Mouse (Mus musculus) intestine, postnatal 0 days (tissue): ENCODE results near the gene Sost. TPM values are rescaled to one million over a fixed set of nuclear protein-coding genes. Genes with fewer than 3 reads are reported as not detected.

Experiments
- ATAC-seq: fragments of 200-750 bp; cut with Nextera tagmentation; 2 replicates; pipeline ENCODE4 v1.8.0; 2017; ENCODE audit warnings: mild to moderate bottlenecking, moderate TSS enrichment, moderate library complexity
- H3K27ac ChIP-seq: fragments of 300-500 bp; sonication (generic); 2 replicates; pipeline ENCODE4 v1.5.1; 2014; ENCODE audit warnings: mild to moderate bottlenecking, low read depth, low read length, moderate library complexity
- H3K27me3 ChIP-seq: fragments of 300-500 bp; sonication (generic); replicated peaks from 2 replicates; pipeline ENCODE4 v1.6.1; 2014; ENCODE audit warnings: low read length, mixed read lengths; ENCODE audit not compliant: control insufficient read depth, insufficient read depth
- H3K36me3 ChIP-seq: fragments of 300-500 bp; sonication (generic); 2 replicates; pipeline ENCODE4 v1.6.1; 2014; ENCODE audit warnings: mild to moderate bottlenecking, moderate library complexity; ENCODE audit not compliant: control insufficient read depth, insufficient read depth
- H3K4me1 ChIP-seq: fragments of 300-500 bp; sonication (generic); replicated peaks from 2 replicates; pipeline ENCODE4 v1.6.1; 2014; ENCODE audit warnings: antibody characterized with exemption, low read length, mixed read lengths; ENCODE audit not compliant: control insufficient read depth, insufficient read depth
- H3K4me2 ChIP-seq: fragments of 300-500 bp; sonication (generic); replicated peaks from 2 replicates; pipeline ENCODE4 v1.6.1; 2014; ENCODE audit warnings: low read depth, mild to moderate bottlenecking, moderate library complexity
- H3K4me3 ChIP-seq: fragments of 300-500 bp; sonication (generic); 2 replicates; pipeline ENCODE4 v1.5.1; 2014; ENCODE audit warnings: low read depth, low read length
- H3K9ac ChIP-seq: fragments of 300-500 bp; sonication (generic); 2 replicates; pipeline ENCODE4 v1.6.1; 2014; ENCODE audit warnings: mild to moderate bottlenecking, low read depth, low read length
- H3K9me3 ChIP-seq: fragments of 300-500 bp; sonication (generic); 2 replicates; pipeline ENCODE4 v1.6.1; 2016; ENCODE audit warnings: mixed run types; ENCODE audit not compliant: control insufficient read depth
- CTCF ChIP-seq: sonication (generic); IDR thresholded peaks from 2 replicates; pipeline ENCODE4 v1.5.1; 2016; ENCODE audit warnings: low read depth, mild to moderate bottlenecking, control low read depth, antibody characterized with exemption, moderate library complexity
- WGBS: fragments of 180-500 bp; shearing (Covaris S2); extraction: QIAGEN DNeasy Blood & Tissue Kit; methylation state at CpG from one replicate; pipeline ENCODE4 v1.1.7; 2014; 5-methylcytosine and 5-hydroxymethylcytosine counted together
- polyA plus RNA-seq: library from polyadenylated mRNA; unstranded; fragments of >200 nt; fragmentation: Nextera tagmentation; extraction: Ambion mirVana; gene quantifications from 2 replicates; pipeline ENCODE4 v1.2.1, GENCODE M21; 2015

The Sost gene
- polyA plus RNA-seq, 1 experiment from 2014 or later: not detected

GRCm38 (mm10) chr11:101972097-101972496 is 5.3 kb upstream of the Sost start:
- no peak for ATAC-seq
- 79% methylated on average over 3 of the region's 3 CpGs for WGBS
- Histone ChIP-seq H3K4me1 (no peaks in the 10 kb centered on the region), H3K36me3 (peaks cover 28% of the 10 kb centered on the region), H3K27me3 (peaks cover 7% of the 10 kb centered on the region; the same call in 1 of the 2 replicates), H3K27ac (no peak overlapping the region), H3K9ac (no peak overlapping the region), H3K4me3 (no peak overlapping the region), H3K9me3 (no peaks in the 10 kb centered on the region), H3K4me2 (no peak overlapping the region)
- TF ChIP-seq CTCF: no peak

GRCm38 (mm10) chr11:101971410-101971809 is 4.6 kb upstream of the Sost start:
- WGBS: 46% methylated on average over 3 of the region's 3 CpGs
- Histone ChIP-seq H3K36me3 (peaks cover 23% of the 10 kb centered on the region), H3K27me3 (peaks cover 12% of the 10 kb centered on the region; the same call in 1 of the 2 replicates), H3K9me3 (no peaks in the 10 kb centered on the region), H3K9ac (no peak overlapping the region), H3K4me2 (no peak overlapping the region), H3K4me1 (no peaks in the 10 kb centered on the region), H3K27ac (no peak overlapping the region), H3K4me3 (no peak overlapping the region)
- ATAC-seq: no peak
- peak; percentile 78 for TF ChIP-seq CTCF

DNA sequence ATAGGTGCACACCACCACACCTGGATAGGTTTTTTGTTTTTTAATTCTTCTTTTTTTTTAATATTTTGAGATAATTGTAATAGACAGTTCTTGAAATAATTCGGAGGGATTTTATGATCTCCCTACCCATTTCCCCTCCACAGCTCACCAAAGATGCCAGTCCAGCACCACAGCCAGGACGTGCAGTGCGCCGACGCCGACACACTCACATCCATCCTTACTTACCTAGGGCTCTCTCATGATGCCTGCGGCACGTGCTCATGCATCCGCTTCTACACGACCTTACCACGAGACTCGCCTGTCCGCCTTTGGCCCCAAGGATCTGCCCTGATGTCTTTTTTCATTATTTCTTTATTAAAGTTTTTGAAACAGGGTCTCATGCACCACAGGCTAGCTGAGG is 3.0 kb upstream of the Sost start:
- H3K4me2 ChIP-seq: no peak overlapping the region
- ATAC-seq: no peak
- TF ChIP-seq CTCF: no peak
- no peak overlapping the region for H3K9ac ChIP-seq
- H3K36me3 ChIP-seq: peaks cover 23% of the 10 kb centered on the region
- 77% methylated on average over 13 of the region's 13 CpGs for WGBS
- no peaks in the 10 kb centered on the region for H3K9me3 ChIP-seq
- peaks cover 26% of the 10 kb centered on the region for H3K27me3 ChIP-seq
- H3K4me1 ChIP-seq: no peaks in the 10 kb centered on the region
- no peak overlapping the region for H3K4me3 ChIP-seq
- no peak overlapping the region for H3K27ac ChIP-seq

DNA sequence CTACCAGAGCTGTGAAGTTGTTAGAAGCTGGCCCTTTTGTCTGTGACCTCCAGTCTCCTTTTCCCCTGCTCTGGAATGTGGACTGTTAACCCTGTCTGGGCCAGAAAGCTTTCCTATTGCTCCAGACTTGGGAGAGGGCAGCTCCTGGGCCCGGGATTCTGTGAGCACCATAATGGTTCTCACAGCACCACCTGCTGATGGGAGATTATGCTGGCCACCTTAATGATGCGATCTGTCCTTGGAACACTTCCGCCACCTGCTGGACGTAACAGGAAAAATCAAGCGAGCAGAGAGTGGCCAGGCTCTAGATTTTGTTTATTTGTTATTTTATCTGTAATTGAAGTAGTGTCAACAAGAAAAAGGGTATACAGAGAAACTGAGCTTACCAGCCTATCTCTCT is 2.0 kb upstream of the Sost start:
- Histone ChIP-seq H3K4me3 (no peak overlapping the region), H3K27ac (no peak overlapping the region), H3K4me1 (no peaks in the 10 kb centered on the region; the same call in 1 of the 2 replicates), H3K4me2 (no peak overlapping the region), H3K36me3 (peaks cover 15% of the 10 kb centered on the region), H3K9me3 (no peaks in the 10 kb centered on the region), H3K27me3 (peaks cover 37% of the 10 kb centered on the region), H3K9ac (no peak overlapping the region)
- WGBS: 0% methylated on average over 5 of the region's 5 CpGs
- ATAC-seq: peak; percentile 32; the same call in 1 of the 2 replicates
- TF ChIP-seq CTCF: peak; percentile 99

GRCm38 (mm10) chr11:101968311-101968710 is 1.5 kb upstream of the Sost start:
- no peak overlapping the region for H3K27ac ChIP-seq
- no peaks in the 10 kb centered on the region for H3K9me3 ChIP-seq
- no peak for ATAC-seq
- no peak for TF ChIP-seq CTCF
- no peak overlapping the region for H3K9ac ChIP-seq
- H3K4me3 ChIP-seq: no peak overlapping the region
- no peak overlapping the region for H3K4me2 ChIP-seq
- H3K4me1 ChIP-seq: no peaks in the 10 kb centered on the region; the same call in 1 of the 2 replicates
- H3K36me3 ChIP-seq: peaks cover 10% of the 10 kb centered on the region
- H3K27me3 ChIP-seq: peaks cover 42% of the 10 kb centered on the region
- 28% methylated on average over 7 of the region's 7 CpGs for WGBS

GRCm38 (mm10) chr11:101965553-101965952 is 1.3 kb downstream of the Sost start:
- no peak overlapping the region for H3K9ac ChIP-seq
- ATAC-seq: no peak
- H3K27ac ChIP-seq: no peak overlapping the region
- H3K36me3 ChIP-seq: no peaks in the 10 kb centered on the region
- WGBS: 9% methylated on average over 2 of the region's 2 CpGs
- TF ChIP-seq CTCF: no peak
- peaks cover 69% of the 10 kb centered on the region for H3K27me3 ChIP-seq
- no peaks in the 10 kb centered on the region for H3K9me3 ChIP-seq
- H3K4me2 ChIP-seq: no peak overlapping the region
- H3K4me3 ChIP-seq: no peak overlapping the region
- no peaks in the 10 kb centered on the region; the same call in none of the 2 replicates for H3K4me1 ChIP-seq

DNA sequence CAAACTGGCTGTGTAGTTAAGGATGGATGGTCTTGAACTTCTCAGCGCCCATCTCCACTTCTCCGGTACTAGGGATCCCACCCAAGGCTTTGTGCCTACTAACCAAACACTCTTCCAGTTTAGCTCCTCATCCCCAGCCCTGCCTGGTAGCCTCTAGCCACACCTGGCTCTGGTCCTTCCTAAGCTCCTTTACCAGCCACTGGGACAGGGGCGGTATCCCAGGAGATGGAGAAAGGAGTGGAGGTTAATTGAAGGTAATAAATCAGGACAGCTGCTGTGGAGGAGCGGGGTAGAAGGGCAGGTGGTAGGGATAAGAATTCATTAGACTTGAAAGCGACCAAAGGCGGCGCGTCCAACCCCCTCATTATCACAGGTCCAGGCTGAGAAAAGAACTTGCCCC is 2.2 kb downstream of the Sost start:
- no peak overlapping the region for H3K27ac ChIP-seq
- WGBS: 4% methylated on average over 8 of the region's 8 CpGs
- no peaks in the 10 kb centered on the region for H3K36me3 ChIP-seq
- TF ChIP-seq CTCF: no peak
- H3K4me2 ChIP-seq: no peak overlapping the region
- no peak overlapping the region for H3K9ac ChIP-seq
- no peaks in the 10 kb centered on the region; the same call in none of the 2 replicates for H3K4me1 ChIP-seq
- no peak for ATAC-seq
- H3K4me3 ChIP-seq: no peak overlapping the region
- no peaks in the 10 kb centered on the region for H3K9me3 ChIP-seq
- peaks cover 74% of the 10 kb centered on the region for H3K27me3 ChIP-seq
